Mouse (Mus musculus) liver, embryonic 12.5 days (tissue): Measurements from ENCODE around the gene Copg2. TPM values are rescaled to one million over a fixed set of nuclear protein-coding genes. Genes with fewer than 3 reads are reported as not detected.

Experiments
- ATAC-seq: fragments of 200-750 bp; cut with Nextera tagmentation; 2 replicates; pipeline ENCODE4 v1.8.0; 2017; ENCODE audit warnings: moderate number of reproducible peaks, mild to moderate bottlenecking, moderate library complexity
- H3K27ac ChIP-seq: fragments of 300-500 bp; sonication (generic); 2 replicates; pipeline ENCODE4 v1.5.1; 2016; ENCODE audit warnings: mild to moderate bottlenecking
- H3K27me3 ChIP-seq: fragments of 300-500 bp; sonication (generic); replicated peaks from 2 replicates; pipeline ENCODE4 v1.6.1; 2016; ENCODE audit warnings: mild to moderate bottlenecking, moderate library complexity
- H3K36me3 ChIP-seq: fragments of 300-500 bp; sonication (generic); 2 replicates; pipeline ENCODE4 v1.6.1; 2016; ENCODE audit warnings: mild to moderate bottlenecking, moderate library complexity
- H3K4me1 ChIP-seq: fragments of 300-500 bp; sonication (generic); 2 replicates; pipeline ENCODE4 v1.6.1; 2016
- H3K4me2 ChIP-seq: fragments of 300-500 bp; sonication (generic); 2 replicates; pipeline ENCODE4 v1.6.1; 2016; ENCODE audit warnings: mild to moderate bottlenecking, moderate library complexity
- H3K4me3 ChIP-seq: fragments of 300-500 bp; sonication (generic); 2 replicates; pipeline ENCODE4 v1.5.1; 2016; ENCODE audit warnings: mild to moderate bottlenecking, moderate library complexity
- H3K9ac ChIP-seq: fragments of 300-500 bp; sonication (generic); 2 replicates; pipeline ENCODE4 v1.6.1; 2016; ENCODE audit warnings: mild to moderate bottlenecking, moderate library complexity
- H3K9me3 ChIP-seq: fragments of 300-500 bp; sonication (generic); replicated peaks from 2 replicates; pipeline ENCODE4 v1.6.1; 2016; ENCODE audit warnings: mild to moderate bottlenecking, moderate library complexity
- WGBS: fragments of 180-500 bp; shearing (Covaris S2); methylation state at CpG from one replicate; pipeline ENCODE4 v1.1.7; 2016; ENCODE audit not compliant: insufficient replicate concordance; 5-methylcytosine and 5-hydroxymethylcytosine counted together
- microRNA counts: library from miRNA; unstranded; fragments of <30 nt; microRNA quantifications from one replicate; lab custom pipeline; 2017
- microRNA-seq: library from miRNA; unstranded; fragments of <30 nt; microRNA quantifications from one replicate; pipeline ENCODE4, GENCODE M21; 2017
- polyA plus RNA-seq: library from polyadenylated mRNA; unstranded; fragments of >200 nt; fragmentation: Nextera tagmentation; extraction: Ambion mirVana; gene quantifications from 2 replicates; pipeline ENCODE4 v1.2.1, GENCODE M21; 2016

The Copg2 gene
- polyA plus RNA-seq, 1 experiment from 2014 or later, result 10.4 TPM

GRCm38 (mm10) chr6:30702881-30703280, 193.7 kb downstream of the Copg2 start:
- H3K9me3 ChIP-seq, result no peaks in the 10 kb centered on the region
- H3K27me3 ChIP-seq, result no peaks in the 10 kb centered on the region
- H3K4me3 ChIP-seq, result no peak overlapping the region
- H3K4me2 ChIP-seq, result no peak overlapping the region
- no peak overlapping the region for H3K27ac ChIP-seq
- H3K36me3 ChIP-seq, result no peaks in the 10 kb centered on the region
- peaks cover 18% of the 10 kb centered on the region for H3K4me1 ChIP-seq
- no peak for ATAC-seq
- WGBS, result 74% methylated on average over 6 of the region's 6 CpGs
- H3K9ac ChIP-seq, result no peak overlapping the region

DNA sequence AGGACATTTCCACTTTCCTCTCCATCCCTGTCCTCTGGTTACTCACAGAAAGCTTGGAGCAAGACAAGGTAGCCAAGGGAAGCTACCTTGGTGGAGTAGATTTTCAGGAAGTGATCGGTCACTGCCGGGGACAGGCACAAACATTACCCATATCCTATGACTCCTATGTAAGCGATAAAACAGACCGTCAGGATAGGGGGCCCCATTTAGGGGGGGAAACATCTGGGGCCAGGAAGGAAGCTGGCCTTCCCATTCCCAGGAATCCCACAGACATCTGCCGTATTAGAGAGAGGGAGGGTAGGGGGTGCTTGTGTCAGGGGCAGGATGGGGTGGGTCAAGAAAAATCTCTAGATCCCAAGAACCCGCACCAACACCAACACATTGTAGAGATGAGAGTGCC, 196.4 kb downstream of the Copg2 start:
- 17% methylated on average over 6 of the region's 6 CpGs for WGBS
- H3K9me3 ChIP-seq, result no peaks in the 10 kb centered on the region
- H3K9ac ChIP-seq, result no peak overlapping the region
- H3K27me3 ChIP-seq, result no peaks in the 10 kb centered on the region
- H3K4me1 ChIP-seq, result peaks cover 18% of the 10 kb centered on the region
- no peak overlapping the region for H3K4me3 ChIP-seq
- H3K4me2 ChIP-seq, result peak overlapping the region; percentile 24
- peak overlapping the region; percentile 51; the same call in 1 of the 2 replicates for H3K27ac ChIP-seq
- ATAC-seq, result no peak
- no peaks in the 10 kb centered on the region for H3K36me3 ChIP-seq

- H3K9me3 ChIP-seq, result no peaks in the 10 kb centered on the region
- ATAC-seq, result no peak
- peaks cover 24% of the 10 kb centered on the region for H3K4me1 ChIP-seq
- no peaks in the 10 kb centered on the region for H3K36me3 ChIP-seq
- no peaks in the 10 kb centered on the region for H3K27me3 ChIP-seq
- 75% methylated on average over 4 of the region's 4 CpGs for WGBS
- no peak overlapping the region for H3K4me3 ChIP-seq
- H3K9ac ChIP-seq, result no peak overlapping the region
- 0 out of 2 replicates have a peak overlapping the region, but pooled peaks have one; percentile 40 for H3K27ac ChIP-seq
- no peak overlapping the region for H3K4me2 ChIP-seq
Observed at GRCm38 (mm10) chr6:30698036-30698435, 198.6 kb downstream of the Copg2 start.

MicroRNAs encoded within 50 kb of the gene (microRNA counts, 519-probe panel; counts per million panel counts)
- microRNA mmu-miR-335-3p (lab: Ali Mortazavi, UCI) (3,747 counts per million, percentile 77 among the panel's probes with 10 or more counts), microRNA mmu-miR-335-5p (lab: Ali Mortazavi, UCI) (7,288 counts per million, percentile 97 among the panel's probes with 10 or more counts)

Small RNA genes lying within 50 kb of the gene (microRNA-seq; reads per million reads assigned to microRNA genes)
- 59,310 reads per million, percentile 100 among the genes with 10 or more reads in this experiment for gene Mir335

Other genes with a start within 250 kb of the Copg2 start
- gene Cep41, start 203.0 kb downstream of the Copg2 start, polyA plus RNA-seq, result 5.6 and 6.1 TPM in 2 replicates
- gene Mest, start 173.2 kb downstream of the Copg2 start, polyA plus RNA-seq, result 372 and 384 TPM in 2 replicates
- not detected in 2 replicates for gene Tsga13, start 18.8 kb upstream of the Copg2 start, polyA plus RNA-seq
- 0.60 and 0.72 TPM in 2 replicates for gene Klf14, start 62.3 kb upstream of the Copg2 start, polyA plus RNA-seq